Mouse (Mus musculus) cerebellum, adult 2 months (tissue): Measurements from ENCODE around the gene Urm1.

Experiments used
- CTCF ChIP-seq: fragments of 200-500 bp; IDR thresholded peaks from 2 replicates; pipeline ENCODE4 v1.5.1; 2011; ENCODE audit warnings: low read depth, mild to moderate bottlenecking, control low read depth, low read length, moderate library complexity, borderline replicate concordance; ENCODE audit not compliant: insufficient read depth
- POLR2A ChIP-seq: fragments of 200-500 bp; IDR thresholded peaks from 2 replicates; pipeline ENCODE4 v1.6.1; 2011; ENCODE audit warnings: low read length, control low read depth, borderline replicate concordance; ENCODE audit not compliant: insufficient read depth

- TF ChIP-seq CTCF (no peak), POLR2A (no peak)
Measured at GRCm38 (mm10) chr2:29873801-29874200, 53.9 kb downstream of the Urm1 start.
